ENCODE assay signal across 25 mouse cellular contexts in the genomic region with DNA sequence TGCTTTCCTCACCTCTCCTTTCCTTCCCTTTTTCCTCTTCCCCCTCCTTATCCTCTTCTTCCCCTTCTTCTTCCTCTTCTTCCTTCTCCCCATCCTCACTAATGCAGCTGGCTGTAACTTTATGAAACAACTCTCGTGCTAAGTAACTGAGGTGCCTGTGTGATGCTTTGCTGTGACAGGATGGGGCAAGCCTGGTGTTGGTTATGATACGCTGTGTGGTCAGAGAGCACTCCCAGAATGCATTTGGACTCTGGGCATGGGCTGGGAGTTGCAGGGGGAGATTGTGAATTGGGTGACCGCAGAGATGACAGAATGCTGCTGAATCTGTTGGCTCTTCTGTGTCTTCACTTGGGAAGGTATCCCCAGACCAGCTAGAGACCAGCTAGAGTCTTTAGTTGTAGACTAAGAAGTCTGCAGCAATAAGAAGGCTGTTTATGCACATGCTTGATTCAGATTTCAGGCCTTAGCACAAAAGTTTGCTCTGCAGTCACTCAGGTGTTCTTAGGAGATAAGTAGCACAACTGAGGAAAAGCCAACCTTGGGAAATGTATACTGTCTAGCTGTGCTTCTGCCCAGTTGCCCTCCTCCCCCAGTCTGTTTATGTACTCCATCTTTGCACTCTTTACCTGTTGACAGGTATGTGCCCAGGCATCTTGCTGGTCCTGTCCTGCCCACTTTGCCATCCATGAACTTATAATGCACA. TPM values are rescaled to one million over a fixed set of nuclear protein-coding genes. Genes with fewer than 3 reads are reported as not detected.
A peak's percentile ranks its signal among the peaks of the same experiment; 100 is the strongest.
DNase-seq lines count a peak whose midpoint lies in the region; ATAC-seq and TF ChIP-seq lines count a peak whose summit lies in the region.
"Had no signal": no experiment of that assay in that cellular context is flagged by ENCODE, and none has a peak within 500 bp of the region (broad histone marks: within the 10 kb centered on the region; RNA-seq: fewer than 3 reads in every experiment).

No protein-coding gene starts in this region.

- TF ChIP-seq CTCF in liver, embryonic 14.5 days (IDR thresholded peaks at IDR 0.05; ENCODE audit: low read depth): no peak

- no peaks in the 10 kb centered on the region for H3K36me3 ChIP-seq in liver, embryonic 14.5 days (replicated peaks; ENCODE audit: control insufficient read depth, insufficient read depth, low read depth)
- H3K36me3 ChIP-seq: heart, embryonic 12.5 days; limb, embryonic 13.5 days; midbrain, embryonic 15.5 days; neural tube, embryonic 12.5 days had no signal

- 24% methylated on average over 3 of the region's 3 CpGs for WGBS in liver, embryonic 14.5 days (ENCODE audit: insufficient replicate concordance)

- no peak overlapping the region for H3K9ac ChIP-seq in liver, embryonic 14.5 days (replicated peaks)
- H3K9ac ChIP-seq: forebrain, embryonic 13.5 days; heart, embryonic 12.5 days; limb, embryonic 13.5 days; midbrain, embryonic 15.5 days; neural tube, embryonic 12.5 days had no signal

- H3K4me1 ChIP-seq in liver, embryonic 14.5 days (replicated peaks; ENCODE audit: control insufficient read depth in 2 of 2, insufficient read depth in 2 of 2, low read length in 1 of 2): peaks cover 3 to 15% of the 10 kb centered on the region in 2 experiments; a peak in 2 of 4 replicates
- H3K4me1 ChIP-seq: forebrain, embryonic 13.5 days; limb, embryonic 13.5 days; midbrain, embryonic 15.5 days; neural tube, embryonic 12.5 days had no signal

- no peak overlapping the region for H3K4me2 ChIP-seq in liver, embryonic 14.5 days (ENCODE audit: low read depth)
- H3K4me2 ChIP-seq: forebrain, embryonic 13.5 days; heart, embryonic 12.5 days; limb, embryonic 13.5 days; midbrain, embryonic 15.5 days; neural tube, embryonic 12.5 days had no signal

- H3K4me3 ChIP-seq in liver, embryonic 14.5 days (ENCODE audit: insufficient read depth in 1 of 2, low read depth in 2 of 2, low read length in 2 of 2): no peak overlapping the region
- H3K4me3 ChIP-seq: forebrain, embryonic 13.5 days; heart, embryonic 12.5 days; layer of hippocampus, adult 2 months; limb, embryonic 13.5 days; midbrain, embryonic 15.5 days; neural tube, embryonic 12.5 days had no signal

- peak; percentile 25; the same call in 1 of the 2 replicates for ATAC-seq in erythroid progenitor cell, adult 5-6 weeks (replicated peaks; ENCODE audit: low FRiP score, poor library complexity, severe bottlenecking)
- ATAC-seq in liver, embryonic 14.5 days (ENCODE audit: insufficient read depth): peak; percentile 48; the same call in 1 of the 2 replicates
- ATAC-seq: forebrain, embryonic 13.5 days; hindbrain, postnatal 0 days; intestine, embryonic 16.5 days; midbrain, embryonic 15.5 days had no signal

- no peaks in the 10 kb centered on the region for H3K9me3 ChIP-seq in liver, embryonic 14.5 days (ENCODE audit: control insufficient read depth, low read length)
- H3K9me3 ChIP-seq: forebrain, embryonic 13.5 days; midbrain, embryonic 15.5 days; neural tube, embryonic 12.5 days had no signal

- TF ChIP-seq EP300 in liver, embryonic 14.5 days (IDR thresholded peaks at IDR 0.05; ENCODE audit: low read depth): no peak

- H3K27ac ChIP-seq in liver, embryonic 14.5 days: no peak overlapping the region
- H3K27ac ChIP-seq: forebrain, embryonic 13.5 days; hindbrain, postnatal 0 days; layer of hippocampus, adult 2 months; limb, embryonic 13.5 days; midbrain, embryonic 15.5 days; neural tube, embryonic 12.5 days had no signal

- no peaks in the 10 kb centered on the region for H3K27me3 ChIP-seq in liver, embryonic 14.5 days (ENCODE audit: control insufficient read depth, insufficient read depth, low read length)
- H3K27me3 ChIP-seq: forebrain, embryonic 13.5 days; heart, embryonic 12.5 days; limb, embryonic 13.5 days; midbrain, embryonic 15.5 days; neural tube, embryonic 12.5 days had no signal

- peak; percentile 34 for DNase-seq in urinary bladder, postnatal 14 days (ENCODE audit: low spot score)
- DNase-seq in urinary bladder, adult 2 months (ENCODE audit: low spot score): no peak
- DNase-seq in liver, embryonic 14.5 days (ENCODE audit: low read depth in 3 of 3, low spot score in 3 of 3): no peak
- no peak for DNase-seq in embryo, embryonic 9.5 days (ENCODE audit: extremely low spot score)
- no peak for DNase-seq in adrenal gland, postnatal 10 days
- DNase-seq in ovary, postnatal 36 days (ENCODE audit: low spot score): no peak
- DNase-seq: cerebellum, adult 11 months; cerebellum, adult 9-11 months; gastrocnemius, postnatal 14 days; heart, postnatal 10 days; kidney, postnatal 25 days; lung, adult 18-20 months; lung, postnatal 10 days; right cerebral cortex, postnatal 4 days; thymus, adult 2 months; thymus, postnatal 4 days had no signal

RNA-seq across cellular contexts. Expression of a gene that starts 37.6 kb away (rescaled TPM):
- 63.9 and 67.6 TPM in 2 replicates for polyA plus RNA-seq in urinary bladder, adult 2 months (2012; rRNA removed)
- total RNA-seq in erythroid progenitor cell, adult 5-6 weeks (2015; ENCODE audit: low replicate concordance): 70.8 and 101 TPM in 2 replicates
- total RNA-seq in erythroid progenitor cell, adult 5-6 weeks (2017; ENCODE audit: low replicate concordance): 57.7 and 83.8 TPM in 2 replicates
- 8.6 and 17.2 TPM in 2 replicates for polyA plus RNA-seq in liver, embryonic 14.5 days (2012; rRNA removed)
- 10.4 and 11.8 TPM in 2 replicates for polyA plus RNA-seq in liver, embryonic 14.5 days (2014; fragmentation: Nextera tagmentation; extraction: Ambion mirVana)
- 10 to 100 TPM; 35.9 to 44.4 TPM for total RNA-seq in adrenal gland, postnatal 10 days (2021)

RNA-seq across cellular contexts. Expression of a gene that starts 51.8 kb away (rescaled TPM):
- 21.7 and 21.8 TPM in 2 replicates for polyA plus RNA-seq in urinary bladder, adult 2 months (2012; rRNA removed)
- 0.84 and 7.2 TPM in 2 replicates for total RNA-seq in erythroid progenitor cell, adult 5-6 weeks (2015; ENCODE audit: low replicate concordance)
- total RNA-seq in erythroid progenitor cell, adult 5-6 weeks (2017; ENCODE audit: low replicate concordance): 0.39 and 0.61 TPM in 2 replicates
- 2.4 and 3.4 TPM in 2 replicates for polyA plus RNA-seq in liver, embryonic 14.5 days (2012; rRNA removed)
- 7.3 and 9.7 TPM in 2 replicates for polyA plus RNA-seq in liver, embryonic 14.5 days (2014; fragmentation: Nextera tagmentation; extraction: Ambion mirVana)
- total RNA-seq in adrenal gland, postnatal 10 days (2021): 10 to 100 TPM; 32.1 to 39.1 TPM

Comparison
In these comparisons a context has a peak if more than half of its experiments do, and no peak if none do; other contexts are left out.
1. RNA of a gene that starts 51.8 kb away (total RNA-seq): 32.1 to 39.1 TPM in adrenal gland, postnatal 10 days; 0.39 to 7.2 TPM in erythroid progenitor cell, adult 5-6 weeks; every median in the first group is over 4 times any median in the second.